Mouse (Mus musculus) mature B cell (primary cell): Measurements from ENCODE around the gene Herc3.
"Not testable (repeated sequence)": the region's sequence is repeated elsewhere in the genome, so short reads cannot be mapped to it uniquely, and the experiment has no call there.

Source experiments
- in situ Hi-C: fragments of 300-500 bp; cut with MboI; formaldehyde crosslinking; loops from 2 replicates; pipeline ENCODE4 v1.14.3; 2019

Herc3 gene

DNA sequence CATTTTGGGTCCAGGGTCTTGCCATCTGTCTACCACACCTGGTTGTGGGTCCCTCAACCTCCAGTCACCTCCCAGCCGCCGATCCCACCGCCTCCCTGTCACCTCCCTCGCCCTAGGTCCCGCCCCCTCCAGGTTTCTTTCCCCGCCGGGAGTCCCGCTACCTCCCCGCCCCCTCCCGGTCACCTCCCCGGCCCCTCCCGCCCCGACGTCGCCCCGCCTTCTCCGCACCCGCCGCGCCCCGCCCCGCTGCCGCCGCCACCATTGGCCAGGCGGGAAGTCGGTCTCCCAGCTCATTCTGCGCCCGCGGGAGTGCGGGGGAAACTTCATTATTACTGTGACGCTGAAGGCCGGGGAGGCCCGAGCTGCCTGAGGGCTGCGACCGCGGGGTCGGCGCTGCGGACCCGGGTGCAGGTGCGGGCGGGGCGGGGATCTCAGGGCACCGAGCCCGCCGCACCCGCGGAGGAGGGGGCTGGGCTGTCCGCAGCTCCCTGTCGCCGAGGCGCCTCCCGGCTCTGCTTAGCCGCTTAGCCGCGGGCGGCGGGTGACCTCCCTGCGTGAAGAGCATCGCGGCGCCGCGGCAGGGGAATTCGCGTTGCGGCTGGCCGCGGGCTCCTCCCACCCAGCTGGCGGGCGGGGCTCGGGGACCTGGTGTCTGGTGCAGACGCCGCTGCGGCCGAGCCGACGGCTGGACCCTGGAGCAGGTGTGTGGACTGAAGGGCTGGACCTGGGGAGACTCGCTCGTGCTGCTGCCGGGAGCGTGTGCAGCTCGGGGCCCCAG, at the start of gene Herc3:
Gene Herc3 (plus strand): TSS at position 234 of the 778 bp plus-strand sequence.
- in situ Hi-C loops = no loop called here

DNA sequence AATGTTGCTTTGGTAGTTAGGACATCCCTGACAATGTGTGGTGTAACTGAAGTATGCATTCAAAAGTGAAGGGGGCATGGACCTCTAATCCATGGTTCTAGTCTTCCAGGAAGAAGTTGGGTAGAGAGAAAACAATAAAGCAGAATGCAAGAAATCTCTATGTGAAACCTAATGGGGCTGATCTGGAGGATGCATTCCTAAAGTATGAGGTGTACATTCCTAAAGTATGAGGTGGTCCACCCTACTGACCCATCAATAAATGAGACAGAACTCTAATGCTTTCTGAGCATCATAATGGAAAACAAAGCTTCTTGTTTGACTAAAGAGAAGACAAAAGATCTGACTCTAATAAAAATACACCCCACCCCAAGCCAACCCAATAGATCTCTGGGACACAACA, 29.9 kb upstream of the Herc3 start:
- in situ Hi-C loops = no loop called here

DNA sequence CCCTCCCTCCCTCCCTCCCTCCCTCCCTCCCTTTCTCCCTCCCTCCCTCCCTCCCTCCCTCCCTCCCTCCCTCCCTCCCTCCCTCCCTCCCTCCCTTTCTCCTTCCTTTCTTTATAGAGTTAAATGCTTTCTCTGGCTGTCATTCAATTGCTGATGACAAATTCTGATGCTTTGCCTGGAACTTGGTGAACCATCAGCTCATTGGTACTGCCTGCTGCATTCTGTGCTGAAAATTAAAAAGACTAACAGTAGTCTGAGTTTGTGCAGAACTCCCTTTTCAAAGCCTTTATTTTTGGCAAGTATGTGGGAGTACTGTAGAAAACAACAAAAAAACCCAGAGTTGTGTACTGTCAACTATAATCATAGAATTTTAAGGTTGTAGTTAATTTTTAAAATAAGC, 16.9 kb upstream of the Herc3 start:
- in situ Hi-C loops = no loop called here

DNA sequence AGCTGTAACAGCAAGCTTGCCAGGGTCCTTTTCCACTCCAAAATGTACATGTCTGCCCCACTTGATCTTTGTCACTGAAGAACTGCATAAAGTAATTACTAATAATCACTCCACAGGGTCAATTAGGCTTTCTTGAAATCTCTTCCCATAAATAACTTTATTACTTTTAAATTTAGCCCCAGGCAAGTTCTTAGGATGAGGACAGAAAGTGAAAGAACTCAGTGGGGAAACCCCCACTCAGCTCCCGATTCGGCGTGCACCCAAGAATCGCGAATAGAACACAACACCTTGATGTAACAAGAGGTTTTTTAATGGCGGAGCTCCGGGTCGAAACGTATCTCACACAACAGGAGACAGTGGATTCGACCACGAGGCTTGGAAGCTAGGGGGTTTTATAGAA, 14.2 kb upstream of the Herc3 start:
- in situ Hi-C loops = not testable (repeated sequence)

DNA sequence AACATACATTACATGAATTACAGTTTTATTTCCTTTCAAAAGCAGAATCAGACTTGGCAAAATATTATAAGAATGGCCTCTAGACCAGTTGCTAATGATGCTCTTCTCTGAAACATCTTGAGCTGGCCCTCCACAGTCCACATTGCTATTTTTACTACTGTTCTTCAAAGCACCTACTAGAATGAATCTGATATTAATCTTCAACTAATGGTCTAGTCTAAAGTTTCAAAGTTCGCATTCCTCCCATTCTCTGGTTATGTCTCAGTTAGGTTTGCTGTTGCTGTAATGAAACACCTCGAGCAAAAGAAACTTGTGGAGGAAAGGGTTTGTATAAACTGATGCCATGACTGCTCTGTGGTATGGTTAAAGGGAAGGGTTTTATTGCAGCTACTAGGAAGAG, 5.6 kb upstream of the Herc3 start:
- in situ Hi-C loops = no loop called here

DNA sequence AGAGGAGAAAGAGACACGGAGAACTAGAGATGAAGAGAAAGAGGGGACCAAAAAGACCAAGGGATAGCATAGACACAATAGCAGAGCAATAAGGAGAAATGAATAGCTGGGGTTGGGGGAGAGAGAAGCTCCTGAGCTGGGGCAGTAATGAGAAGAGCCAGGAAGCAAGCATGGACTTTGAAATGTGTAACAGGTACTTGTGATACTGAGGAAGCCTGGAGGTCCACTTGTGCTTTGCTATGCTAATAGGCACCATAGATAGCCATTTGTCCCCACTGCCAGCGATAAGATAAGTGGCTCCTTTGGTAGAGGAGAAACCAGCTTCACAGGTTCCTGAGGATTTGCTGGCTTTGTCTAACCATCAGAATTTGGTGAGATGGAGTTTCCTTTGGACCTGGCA, 5.2 kb upstream of the Herc3 start:
- in situ Hi-C loops = no loop called here

DNA sequence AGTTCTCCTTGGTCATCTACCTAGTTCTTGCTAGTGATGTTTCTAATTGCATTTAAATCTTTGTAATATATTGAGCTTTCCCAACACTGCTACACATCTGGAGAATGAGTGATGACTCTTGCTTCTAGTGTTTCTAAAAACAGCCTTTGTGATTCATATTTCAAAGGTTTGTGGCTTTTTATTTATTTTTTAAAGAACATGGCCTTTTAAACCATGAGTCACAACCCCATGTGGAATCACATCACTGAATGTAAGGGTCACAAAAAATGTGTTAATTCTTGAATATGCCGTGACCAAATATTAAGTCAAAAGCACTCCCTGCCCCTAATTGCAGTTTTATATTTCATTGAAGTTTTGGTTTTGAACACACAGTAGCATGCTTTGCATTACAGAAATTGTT, 2.7 kb upstream of the Herc3 start:
- in situ Hi-C loops = no loop called here

DNA sequence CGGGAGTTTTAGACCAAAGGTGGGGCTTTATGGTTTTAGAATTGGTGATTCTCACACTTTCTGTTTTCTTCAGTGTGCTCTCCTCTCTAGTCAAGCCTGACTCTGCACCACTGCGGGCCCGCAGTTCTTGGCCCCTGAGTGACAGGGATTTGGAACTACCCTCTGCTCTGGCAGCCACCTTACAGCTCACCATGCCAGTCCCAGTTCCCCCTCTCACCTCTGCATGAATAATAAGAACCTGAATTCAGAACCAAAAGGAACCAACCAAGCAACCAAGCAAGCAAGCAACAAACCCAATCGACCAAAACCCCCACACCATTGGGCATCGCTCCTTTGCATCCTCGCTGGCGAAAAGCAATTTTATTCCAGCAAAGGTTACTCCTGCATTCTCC, 429 bp upstream of the Herc3 start:
- in situ Hi-C loops = no loop called here

DNA sequence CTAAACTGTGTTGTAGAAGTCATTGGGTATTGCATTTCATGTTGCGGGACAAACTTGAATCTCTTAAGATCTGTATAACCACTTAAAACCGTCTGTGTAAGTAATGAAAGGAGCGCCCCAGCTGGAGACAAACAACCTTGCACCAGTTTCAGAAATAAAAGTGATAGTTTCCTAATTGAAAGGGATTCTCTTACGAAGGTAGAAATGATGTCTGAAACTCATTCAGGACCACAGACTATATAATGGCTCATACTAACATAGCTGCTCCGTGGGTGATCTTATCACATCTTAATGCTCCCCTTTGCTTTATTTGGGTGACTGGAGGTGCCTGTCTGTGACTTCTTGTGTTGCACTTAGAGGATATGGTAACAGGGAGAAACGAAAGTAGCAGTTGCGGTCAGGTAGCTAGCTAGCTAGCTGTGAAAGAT, 1.3 kb downstream of the Herc3 start:
- in situ Hi-C loops = no loop called here

DNA sequence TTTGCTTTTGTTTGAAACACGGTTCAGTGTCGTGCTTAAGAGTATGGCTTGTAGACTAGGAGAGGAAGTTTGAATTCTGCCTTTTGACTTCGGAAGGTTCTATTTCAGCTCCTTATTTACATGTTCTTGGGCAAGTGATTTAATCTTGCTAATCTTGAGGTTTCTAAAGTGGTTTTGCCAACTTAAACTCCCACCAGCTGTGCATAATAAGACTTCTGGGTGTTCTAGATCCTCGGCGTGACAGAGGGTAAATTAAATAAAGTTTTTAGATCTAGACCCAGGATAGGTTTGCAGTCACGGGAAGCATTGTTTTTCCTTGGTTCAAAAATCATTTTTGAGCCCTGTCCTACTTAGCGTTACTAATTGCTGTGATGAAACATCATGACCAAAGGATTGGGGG, 3.2 kb downstream of the Herc3 start:
- in situ Hi-C loops = no loop called here

DNA sequence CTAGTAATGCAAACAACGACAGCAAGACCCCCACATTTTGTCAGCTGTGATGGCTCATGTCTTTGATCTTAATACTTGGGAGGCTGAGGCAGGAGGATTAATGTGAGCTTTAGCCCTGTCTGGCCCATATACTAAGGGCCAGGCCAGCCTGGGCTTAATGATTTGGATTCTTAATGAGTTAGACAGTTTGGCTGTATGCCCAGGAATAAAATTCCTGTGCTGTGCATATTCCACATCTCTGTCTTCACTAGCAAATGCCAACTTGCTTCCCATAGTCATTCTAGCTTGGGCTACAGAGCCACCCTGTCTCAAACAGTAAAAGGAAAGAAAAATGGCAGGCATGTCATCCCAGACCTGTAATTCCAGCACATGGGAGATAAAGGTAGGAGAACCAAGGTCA, 4.3 kb downstream of the Herc3 start:
- in situ Hi-C loops = no loop called here

DNA sequence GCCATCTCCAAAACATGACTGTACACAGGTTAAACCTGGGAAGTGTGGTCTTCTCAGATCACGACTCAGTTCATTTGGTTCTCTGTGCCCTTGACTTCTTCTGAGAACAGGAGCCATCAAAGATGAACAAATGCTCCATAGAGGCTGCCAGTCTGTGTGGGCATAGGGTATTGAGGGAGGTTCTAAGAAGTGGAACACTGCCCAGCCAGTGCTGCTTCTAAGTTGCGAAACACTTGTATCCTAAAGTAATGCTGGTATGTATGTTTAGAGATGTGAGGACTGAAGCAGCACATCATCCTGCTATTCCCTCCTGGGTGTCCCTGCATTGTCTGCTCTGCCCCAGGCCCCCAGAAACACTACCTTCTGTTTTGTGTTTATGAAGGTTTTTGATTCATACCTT, 5.2 kb downstream of the Herc3 start:
- in situ Hi-C loops = no loop called here

DNA sequence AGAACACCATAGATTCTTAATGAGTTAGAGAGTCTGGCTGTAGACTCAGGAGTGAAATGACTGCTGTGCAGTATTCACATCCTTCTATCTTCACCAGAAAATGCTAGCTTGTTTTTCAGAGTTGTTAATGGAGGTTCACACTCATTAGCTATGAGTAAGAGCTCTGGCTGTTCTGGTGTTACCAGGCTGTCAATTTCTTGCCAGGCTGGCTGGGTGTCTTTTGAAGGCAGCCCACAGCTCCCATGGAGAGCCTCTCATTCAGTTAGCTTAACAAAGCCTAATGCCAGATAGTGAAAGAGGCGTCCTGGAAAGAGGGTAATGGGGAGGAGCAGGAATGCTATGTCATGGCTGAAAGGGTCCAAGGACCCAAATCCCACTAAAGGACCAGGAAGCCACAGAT, 6.7 kb downstream of the Herc3 start:
- in situ Hi-C loops = no loop called here

DNA sequence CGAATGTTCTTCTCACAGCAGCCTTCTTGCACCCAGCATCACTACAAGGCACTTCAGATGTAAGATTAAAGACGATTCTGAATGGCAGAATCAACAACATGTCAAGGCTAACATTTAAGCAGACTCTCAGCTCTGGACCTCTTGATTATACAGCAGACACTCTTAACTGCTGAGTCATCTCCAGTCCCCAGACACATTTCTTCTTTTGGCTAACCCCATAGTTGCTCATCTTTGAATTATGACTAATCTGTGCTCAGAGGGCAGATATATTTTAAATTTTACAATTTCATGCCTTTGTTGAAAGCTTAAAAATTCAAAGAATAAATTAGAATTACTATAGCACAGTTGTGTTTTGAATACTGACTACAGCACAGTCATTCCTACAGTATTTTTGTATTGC, 9.9 kb downstream of the Herc3 start:
- in situ Hi-C loops = no loop called here

DNA sequence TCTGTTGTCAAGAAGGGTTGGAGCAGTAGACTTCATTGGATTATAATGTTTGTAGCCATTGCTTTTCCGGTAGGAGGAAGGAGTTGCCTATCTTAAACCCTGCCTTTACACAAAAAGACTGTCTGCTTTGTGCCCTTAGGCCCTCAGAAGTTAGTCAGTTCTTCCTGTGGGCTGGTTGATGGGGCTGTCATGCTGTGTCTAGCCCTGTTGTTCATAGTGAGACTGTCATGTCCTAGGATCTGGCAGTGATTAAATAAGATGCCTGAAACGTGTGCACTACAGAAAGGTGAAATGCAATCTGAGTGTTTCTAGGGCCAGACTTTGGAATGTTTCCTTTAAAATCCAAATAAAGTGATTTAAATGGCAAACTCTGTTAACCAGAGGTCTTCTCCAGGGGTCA, 10.9 kb downstream of the Herc3 start:
- in situ Hi-C loops = no loop called here

DNA sequence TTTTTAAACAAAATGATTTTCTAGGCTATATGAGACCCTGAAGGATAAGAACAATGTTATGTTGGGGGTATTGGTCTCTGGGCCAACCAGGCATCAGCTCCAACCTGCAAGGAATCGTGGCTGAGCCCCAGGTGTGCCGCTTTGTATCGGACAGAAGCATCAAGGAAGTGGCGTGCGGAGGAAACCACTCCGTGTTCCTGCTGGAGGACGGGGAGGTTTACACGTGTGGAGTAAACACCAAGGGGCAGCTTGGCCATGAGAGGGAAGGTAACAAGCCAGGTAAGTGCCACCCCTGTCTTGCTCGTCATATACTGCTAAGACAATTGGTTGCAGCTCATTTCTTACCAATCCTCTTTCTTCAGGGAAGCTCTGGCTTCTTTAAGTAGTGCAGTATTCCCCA, 12.3 kb downstream of the Herc3 start:
- in situ Hi-C loops = no loop called here

DNA sequence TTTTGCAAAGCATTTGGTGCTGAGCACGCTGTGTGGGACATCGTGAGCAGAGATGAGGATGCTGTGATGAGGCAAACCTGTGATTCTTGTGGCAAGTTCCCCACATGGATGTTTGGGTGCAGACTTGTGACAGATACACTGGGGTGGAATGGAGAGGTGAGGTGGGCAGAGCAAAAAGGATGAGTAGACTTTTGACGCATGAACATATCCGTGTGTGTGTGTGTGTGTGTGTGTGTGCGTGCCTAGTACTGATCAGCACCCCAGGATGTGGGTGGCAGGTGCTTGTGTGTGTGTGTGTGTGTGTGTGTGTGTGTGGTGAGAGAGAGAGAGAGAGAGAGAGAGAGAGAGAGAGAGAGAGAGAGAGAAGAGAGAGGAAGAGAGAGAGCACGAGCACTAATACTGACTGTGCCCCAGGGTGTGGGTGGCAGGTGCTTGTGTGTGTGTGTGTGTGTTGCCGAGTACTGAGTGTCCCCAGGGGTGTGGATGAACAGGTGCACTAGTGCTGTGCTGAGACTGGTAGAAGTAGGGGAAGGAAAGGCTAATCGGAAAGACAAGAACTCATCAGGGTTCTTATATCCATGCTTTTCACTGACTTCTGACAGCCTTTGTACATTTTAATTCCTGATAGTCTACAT, 13.0 kb downstream of the Herc3 start:
- in situ Hi-C loops = no loop called here

DNA sequence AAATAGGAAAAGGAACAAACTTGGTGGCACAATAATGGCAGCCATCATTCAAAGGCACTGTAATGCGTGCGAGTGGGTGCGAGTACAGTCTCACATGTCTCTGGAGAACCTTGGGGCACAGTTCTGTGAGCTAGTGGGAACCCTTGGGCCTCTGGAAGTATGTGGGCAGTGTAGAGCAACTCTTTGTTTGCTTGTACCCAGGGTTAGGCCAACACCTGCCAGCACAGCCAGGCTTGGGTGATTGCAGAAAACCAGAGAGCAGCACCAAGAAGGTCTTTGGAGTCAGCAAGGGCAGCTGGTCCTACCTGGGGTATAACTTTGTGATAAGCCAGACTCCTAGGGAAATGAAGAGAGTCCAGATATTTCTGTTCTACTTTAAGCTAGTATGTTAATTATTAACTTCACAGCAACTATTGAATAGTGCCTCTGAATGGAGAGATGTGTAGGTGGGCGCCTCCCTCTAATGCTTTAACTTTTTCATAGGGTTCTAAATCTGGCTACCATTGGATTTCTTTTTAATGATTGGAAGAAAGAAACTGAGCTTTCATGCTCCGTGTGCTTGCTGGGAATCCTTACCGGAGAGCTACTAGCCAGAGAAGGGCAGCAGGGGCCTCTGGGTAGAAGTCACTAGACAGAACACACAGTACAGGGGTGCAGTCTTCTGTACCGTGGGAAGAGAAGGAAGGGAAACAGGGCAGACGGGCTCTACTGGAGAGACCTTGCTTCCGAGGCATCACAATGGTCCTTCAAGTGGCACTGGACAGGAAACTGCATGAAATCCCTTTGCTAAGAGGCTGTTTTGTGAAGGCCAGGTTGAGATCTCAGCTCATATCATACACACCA, 15.8 kb downstream of the Herc3 start:
- in situ Hi-C loops = no loop called here

DNA sequence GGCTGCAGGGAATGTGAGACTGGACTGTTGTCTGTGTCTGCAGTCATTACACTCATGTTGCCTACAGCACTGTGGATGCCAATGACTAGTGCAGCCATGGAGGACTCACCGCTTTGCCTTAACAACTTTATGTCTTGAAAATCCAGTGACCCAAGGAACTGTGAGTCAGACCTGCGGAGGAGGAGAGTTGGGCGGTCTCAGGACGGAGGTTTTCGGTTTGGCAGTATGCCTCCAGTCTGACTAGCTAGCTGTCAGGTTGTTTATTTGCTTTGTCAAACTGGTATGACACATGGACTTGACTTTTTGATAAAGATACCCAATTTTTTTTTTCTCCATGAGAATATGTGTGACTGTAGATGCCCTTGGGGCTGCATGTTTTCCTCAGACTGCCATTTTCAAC, 16.6 kb downstream of the Herc3 start:
- in situ Hi-C loops = no loop called here

DNA sequence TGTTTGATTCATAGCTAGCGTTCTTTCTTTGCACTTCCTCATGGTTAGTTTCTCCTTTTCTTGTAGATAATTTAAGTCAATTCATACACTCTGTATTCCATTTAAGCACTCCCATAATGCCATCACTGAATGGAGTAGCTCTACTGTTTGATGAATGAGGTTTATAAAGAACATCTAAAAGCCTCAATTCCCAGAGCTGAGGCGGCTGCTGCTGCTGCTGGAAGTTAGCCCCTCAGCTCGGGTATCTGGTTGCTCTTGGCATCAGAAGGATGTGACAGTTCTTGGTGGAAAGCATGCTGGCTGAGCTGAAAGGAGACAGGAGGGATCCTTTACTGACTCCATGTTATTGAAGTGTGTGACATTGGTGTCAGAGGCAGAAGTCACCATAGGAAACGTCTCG, 18.1 kb downstream of the Herc3 start:
- in situ Hi-C loops = no loop called here

DNA sequence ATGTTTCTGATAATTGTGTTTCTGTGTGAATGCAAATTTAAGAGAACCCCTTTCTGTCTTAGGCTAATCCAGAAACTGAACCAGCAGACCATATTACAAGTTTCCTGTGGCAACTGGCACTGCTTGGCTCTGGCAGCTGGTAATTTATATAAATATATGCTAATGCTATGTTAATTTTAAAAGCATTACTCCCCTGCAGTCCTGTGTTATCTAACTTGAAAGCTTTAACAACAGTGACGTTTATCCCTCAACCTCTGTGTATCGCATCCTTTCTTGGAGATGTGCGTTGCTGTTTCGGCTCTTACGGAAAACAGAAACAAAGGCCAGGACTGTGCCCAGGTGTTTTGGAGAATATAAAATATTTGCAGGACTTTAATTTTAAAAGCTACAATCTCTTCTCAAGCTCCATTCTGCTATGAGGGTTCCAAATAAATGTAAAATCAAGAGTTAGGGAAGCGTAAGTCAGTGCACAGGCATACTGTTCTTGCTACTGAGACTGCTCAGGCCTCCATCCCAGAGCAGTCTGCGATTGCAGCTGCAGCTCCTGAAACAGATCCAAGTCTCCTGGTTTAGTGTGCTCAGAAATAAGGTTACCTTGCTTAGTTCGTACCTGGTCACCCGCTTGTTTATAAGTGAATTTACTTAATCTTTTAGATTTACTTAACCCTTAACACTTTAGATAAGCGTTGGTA, 24.6 kb downstream of the Herc3 start:
- in situ Hi-C loops = no loop called here

DNA sequence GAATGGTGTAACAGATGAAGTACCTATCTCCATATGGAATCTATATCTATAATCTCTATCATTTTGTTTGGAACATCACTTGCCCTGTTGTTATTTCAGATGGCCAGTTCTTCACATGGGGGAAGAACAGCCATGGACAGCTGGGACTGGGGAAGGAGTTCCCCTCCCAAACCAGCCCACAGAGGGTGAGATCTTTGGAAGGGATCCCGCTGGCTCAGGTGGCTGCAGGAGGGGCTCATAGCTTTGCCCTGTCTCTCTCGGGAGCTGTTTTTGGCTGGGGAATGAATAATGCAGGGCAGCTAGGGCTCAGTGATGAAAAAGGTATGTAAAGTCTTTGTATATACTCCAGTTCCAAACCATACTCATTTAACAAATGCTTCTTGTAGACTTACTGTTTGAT, 25.2 kb downstream of the Herc3 start:
- in situ Hi-C loops = no loop called here
